Mouse (Mus musculus): Measurements from ENCODE around the gene Olfr224.
"Not testable (repeated sequence)": the region's sequence is repeated elsewhere in the genome, so short reads cannot be mapped to it uniquely, and the experiment has no call there.

The Olfr224 gene

DNA sequence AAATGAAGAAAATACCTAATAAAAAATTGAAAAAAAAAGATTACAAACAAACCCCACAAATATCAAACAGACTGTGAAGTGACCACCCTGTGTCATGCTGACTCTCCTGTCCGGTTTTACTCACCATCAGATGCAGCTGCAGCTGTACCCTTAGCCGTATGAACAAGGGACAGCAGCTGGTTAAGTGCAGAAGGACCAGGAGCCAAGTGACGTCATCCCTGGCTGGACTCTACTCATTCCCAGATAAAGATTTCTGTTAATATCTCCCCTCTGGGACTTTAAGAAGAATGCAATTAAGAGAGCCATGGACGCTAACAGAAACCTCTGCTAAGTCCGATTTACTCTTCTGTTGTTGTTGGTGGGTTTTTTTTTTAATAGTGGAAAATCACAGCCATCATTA, at the start of gene Olfr224:
Gene Olfr224 (minus strand): TSS at position 149 of the 400 bp plus-strand sequence.
- no peak for DNase-seq (ENCODE audit: low spot score in 2 of 2)

DNA sequence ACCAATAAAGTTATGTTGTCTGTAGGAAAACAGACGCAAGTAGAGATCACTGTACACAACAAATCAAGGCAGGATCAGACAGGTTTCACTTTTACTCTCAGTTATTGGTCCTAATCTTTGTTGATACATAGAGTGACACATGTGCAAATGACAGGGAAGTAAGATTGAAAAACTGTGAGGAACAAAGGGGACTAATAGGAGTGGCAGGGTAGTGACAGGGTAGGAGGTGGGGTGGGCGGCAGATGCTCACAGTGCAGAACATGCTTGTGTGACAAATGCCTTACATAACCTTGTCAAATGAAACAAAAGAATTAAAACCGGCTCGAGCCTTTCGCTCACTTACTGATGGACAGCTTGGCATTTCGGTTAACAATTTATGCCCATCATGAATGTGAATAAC, 48.4 kb upstream of the Olfr224 start:
- no peak for DNase-seq (ENCODE audit: low spot score in 2 of 2)

DNA sequence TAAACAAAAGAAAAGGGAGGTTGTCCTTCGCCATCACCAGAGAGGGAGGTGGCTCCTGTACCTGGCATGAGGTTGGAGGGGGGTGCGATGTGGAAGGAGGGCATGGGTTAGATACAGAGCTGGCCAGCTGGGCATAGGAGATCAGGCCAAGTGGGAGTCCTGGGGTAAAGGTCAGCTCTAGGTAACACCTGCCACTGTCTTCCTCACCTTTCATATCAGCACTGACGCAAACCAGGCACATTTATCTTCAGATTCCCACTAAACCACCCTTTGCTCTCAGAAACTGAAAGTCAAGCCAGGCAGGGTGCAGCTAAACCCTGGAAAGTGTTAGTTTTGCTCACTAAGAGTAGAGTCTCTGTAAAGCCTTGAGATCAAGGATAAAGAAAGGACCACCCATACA, 48.0 kb upstream of the Olfr224 start:
- DNase-seq (ENCODE audit: low spot score in 2 of 2), result no peak

GRCm38 (mm10) chr11:58615975-58616374, 45.6 kb upstream of the Olfr224 start, which contains the start of gene 2210407C18Rik:
Gene 2210407C18Rik (minus strand): TSS chr11:58616075.
- no peak for DNase-seq (ENCODE audit: low spot score in 2 of 2)

- no peak for DNase-seq (ENCODE audit: low spot score in 2 of 2)
These were observed 44.2 kb upstream of the Olfr224 start for GRCm38 (mm10) chr11:58614526-58614925.

- no peak for DNase-seq (ENCODE audit: low spot score in 2 of 2)
These were observed 43.0 kb upstream of the Olfr224 start for GRCm38 (mm10) chr11:58613359-58613758.

GRCm38 (mm10) chr11:58607030-58607429, 36.7 kb upstream of the Olfr224 start:
- DNase-seq (ENCODE audit: low spot score in 2 of 2), result no peak

GRCm38 (mm10) chr11:58606177-58606919, 36.0 kb upstream of the Olfr224 start:
- DNase-seq (ENCODE audit: low spot score in 2 of 2), result no peak

DNA sequence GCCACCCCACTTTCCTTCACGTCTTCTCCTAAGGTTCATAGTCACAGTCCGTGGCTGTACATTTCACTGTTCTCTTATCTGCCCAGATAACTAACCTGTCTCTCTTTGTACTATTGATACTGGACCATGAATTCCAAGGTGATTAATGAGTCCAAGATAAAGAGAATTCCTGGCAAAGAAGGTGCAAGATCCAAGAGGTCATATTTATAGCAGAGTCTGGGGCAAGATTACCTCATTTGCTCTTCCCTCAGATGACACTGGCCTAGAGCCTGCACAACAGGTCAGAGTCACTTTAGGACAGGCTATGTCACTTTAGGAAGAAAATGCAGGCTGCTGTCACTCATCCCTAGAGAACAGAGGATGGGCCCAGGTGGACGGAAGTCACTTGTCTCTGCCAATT, 34.9 kb upstream of the Olfr224 start:
- DNase-seq (ENCODE audit: low spot score in 2 of 2), result no peak

DNA sequence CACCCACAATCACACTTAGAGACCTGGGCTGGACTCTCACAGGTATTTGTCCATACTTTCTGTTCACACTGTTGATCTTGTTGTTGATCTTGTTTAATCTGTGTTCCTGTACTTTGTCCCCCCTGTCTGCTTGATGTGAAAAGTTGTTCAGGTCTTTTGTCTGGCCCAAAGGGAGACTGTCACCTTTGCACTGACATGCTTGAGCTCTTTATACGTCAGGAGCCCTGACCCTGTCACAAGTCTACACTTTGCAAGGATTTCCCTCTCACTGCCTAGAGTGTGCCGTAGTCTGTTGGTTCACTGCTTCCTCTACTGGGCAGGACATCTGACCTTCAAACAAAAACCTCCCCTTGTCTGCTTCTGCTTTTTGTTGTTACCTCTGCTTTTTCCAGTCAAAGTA, 34.3 kb upstream of the Olfr224 start:
- no peak for DNase-seq (ENCODE audit: low spot score in 2 of 2)

DNA sequence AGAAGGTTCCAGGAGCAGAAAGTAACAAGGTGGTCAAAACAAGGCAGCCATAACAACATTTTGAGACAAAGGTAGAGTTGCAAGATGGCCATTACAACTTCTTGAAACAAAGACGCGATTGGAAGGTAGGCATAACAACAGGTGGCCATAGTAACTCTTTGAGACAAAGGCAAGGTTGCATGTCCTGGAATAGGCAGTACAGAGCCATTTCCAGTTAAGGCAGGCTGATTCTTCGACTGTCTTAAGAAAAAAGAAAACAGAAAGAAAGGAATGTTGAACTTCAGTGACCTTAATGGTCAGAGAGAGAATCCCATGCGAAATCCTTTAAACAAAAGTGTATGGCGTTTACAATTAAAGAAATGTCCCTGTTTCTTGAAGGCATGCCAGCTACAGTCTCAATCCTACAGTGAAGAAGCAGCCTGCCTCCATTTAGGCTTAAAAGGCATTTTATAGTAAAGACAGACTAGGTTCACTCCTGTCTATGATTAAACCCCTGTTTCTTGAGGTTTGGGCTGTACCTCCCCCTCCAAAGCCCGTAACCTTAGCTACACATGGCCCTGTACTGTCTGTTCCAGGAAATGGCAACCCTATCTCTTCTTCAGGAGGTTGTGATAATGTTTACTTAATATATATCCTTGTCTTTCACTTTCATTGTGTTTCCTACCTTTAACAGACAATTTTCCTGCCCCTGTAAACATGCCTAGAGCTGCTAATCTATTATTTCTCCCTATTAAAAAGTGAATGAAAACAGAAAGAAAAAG, 32.6 kb upstream of the Olfr224 start:
- no peak for DNase-seq (ENCODE audit: low spot score in 2 of 2)

DNA sequence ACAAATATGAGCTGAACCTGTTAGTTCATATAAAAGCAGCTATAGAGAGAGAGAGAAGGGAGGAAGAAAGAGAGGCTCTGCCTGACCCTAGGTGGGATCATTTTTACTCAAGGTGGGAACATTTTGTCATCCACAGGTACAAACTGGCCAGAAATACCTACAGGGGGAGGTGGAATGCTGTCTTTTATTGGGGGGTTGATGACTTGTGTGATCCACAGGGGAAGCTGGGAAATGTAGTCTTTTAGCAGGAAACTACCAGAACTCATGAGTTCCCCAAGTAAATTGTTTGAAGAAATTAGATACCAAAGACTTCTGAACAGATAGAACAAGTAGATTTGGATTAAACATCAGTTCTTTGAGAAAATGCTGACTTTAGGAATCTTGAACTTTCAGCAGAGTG, 31.7 kb upstream of the Olfr224 start:
- DNase-seq (ENCODE audit: low spot score in 2 of 2), result no peak

DNA sequence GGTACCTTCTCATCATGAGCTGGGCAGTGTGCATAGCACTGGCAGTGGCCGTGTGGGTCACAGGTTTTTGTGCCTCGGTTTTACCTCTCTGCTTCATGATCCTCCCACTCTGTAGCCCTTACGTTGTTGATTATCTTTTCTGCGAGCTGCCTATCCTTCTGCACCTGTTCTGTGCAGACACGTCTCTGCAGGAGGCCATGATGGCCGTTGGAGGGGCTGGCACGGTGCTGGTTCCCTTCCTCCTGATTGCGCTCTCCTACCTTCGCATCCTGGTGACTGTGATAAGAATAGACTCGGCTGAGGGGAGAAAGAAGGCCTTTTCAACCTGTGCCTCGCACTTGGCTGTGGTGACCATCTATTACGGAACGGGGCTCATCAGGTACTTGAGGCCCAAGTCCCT, 27.5 kb upstream of the Olfr224 start:
- DNase-seq (ENCODE audit: low spot score in 2 of 2), result no peak

DNA sequence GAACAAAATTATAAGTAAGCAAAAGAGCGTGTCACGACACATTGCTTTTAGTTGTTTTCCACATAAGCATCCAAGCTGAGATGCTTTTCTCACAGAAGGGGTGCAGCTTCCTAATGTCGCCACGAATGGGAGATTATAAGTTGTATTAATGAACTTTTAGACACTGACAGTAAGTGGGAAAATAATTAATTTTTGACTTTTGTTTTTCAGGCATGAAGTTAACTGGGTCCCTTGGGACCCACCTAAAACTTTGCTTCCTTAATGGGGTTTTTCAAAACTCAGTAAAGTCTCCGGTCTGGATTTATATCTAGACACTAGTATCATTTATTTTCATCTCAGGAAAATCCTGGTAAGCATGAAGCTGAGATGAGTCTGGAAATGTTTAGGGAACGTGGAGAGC, 24.5 kb upstream of the Olfr224 start, which contains the start of gene Olfr324:
Gene Olfr324 (plus strand): TSS at position 301 of the 400 bp plus-strand sequence.
- no peak for DNase-seq (ENCODE audit: low spot score in 2 of 2)

DNA sequence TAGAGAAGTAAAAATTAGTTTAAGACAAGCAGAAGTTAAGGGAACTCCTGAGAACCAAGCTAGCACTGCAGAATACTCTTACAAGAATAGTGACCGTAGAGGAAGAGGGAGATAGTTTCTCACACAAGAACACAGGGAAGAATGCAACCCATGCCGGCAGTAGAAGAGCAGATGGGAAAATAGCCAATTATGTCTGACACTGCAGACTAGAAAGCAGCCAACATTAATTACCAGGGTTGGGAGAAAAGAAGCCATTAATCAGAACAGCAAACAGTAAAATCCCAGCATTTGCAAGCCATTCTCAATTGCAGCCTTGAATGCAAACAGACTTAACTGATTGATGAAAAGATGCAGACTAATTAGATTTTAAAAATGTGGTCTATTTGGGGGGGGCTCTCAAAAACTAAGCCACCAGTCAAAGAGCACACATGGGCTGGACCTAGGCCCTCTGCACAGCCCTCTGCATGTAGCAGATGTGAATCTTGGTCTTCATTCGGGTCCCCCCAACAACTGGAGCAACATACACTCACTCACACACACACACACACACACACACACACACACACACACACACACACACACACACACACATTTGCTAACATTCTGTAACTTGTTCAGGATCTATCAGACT, 18.4 kb upstream of the Olfr224 start:
- no peak for DNase-seq (ENCODE audit: low spot score in 2 of 2)

DNA sequence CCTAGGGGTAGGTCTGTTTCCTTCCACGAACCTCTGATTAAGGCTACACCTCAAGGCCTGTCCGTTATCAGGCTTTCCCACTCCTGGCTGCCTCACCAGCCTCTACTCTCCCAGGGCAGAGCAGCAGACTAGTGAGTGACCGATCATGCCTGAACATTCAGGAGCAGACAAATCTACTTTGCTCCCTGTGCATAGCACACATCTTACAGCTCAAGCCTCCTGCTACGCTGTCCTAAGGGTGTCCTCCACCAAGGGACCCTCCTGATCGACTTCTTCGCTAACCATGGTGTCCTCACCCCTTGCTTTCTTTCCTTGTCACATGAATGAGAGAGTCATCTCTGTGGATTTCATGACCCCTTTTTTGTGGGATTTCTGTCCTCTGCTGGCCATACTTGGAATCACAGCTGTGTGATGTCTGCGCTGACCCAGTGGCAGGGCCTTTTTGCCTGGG, 17.6 kb upstream of the Olfr224 start:
- DNase-seq (ENCODE audit: low spot score in 2 of 2), result peak in 1 of 2 experiments; percentile 16

DNA sequence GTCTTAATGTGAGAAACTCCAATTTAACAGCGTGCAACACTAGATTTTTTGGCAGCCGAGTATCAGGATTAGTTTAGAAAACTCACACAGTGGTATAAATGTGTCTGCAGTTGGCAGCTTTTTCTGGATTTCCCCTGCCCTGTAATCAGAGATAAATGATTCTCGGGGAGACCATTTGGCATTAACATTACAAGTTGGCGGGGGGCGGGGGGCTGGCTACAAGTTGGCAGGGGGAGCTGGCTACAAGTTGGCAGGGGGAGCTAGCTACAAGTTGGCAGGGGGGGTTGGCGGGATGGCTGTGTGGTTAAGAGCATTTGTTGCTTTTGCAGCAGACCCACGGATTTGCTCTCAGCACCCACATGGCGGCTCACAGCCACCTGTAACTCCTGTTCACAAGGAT, 8.3 kb upstream of the Olfr224 start:
- DNase-seq (ENCODE audit: low spot score in 2 of 2), result peak; percentile 12

DNA sequence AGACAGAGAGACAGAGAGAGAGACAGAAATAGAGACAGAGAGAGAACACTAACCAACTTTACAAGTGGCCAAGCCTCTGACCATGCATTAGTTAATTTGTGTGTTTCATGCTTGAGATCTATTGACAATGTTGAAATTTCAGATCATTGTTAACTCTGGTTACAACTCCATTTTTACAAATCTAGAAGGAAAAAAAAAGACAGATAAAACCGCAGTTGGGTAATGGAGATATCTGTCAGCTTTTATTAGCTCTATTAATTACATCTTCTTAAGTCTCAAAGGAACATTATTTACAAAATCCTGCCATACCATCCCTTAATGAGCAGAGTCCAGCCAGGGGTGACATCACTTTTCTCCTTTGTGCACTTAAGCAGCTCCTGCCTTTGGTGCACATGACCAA, 7.1 kb upstream of the Olfr224 start, which contains the start of gene Olfr325:
Gene Olfr325 (plus strand): TSS at position 301 of the 400 bp plus-strand sequence.
- no peak for DNase-seq (ENCODE audit: low spot score in 2 of 2)

GRCm38 (mm10) chr11:58555536-58555935, 14.8 kb downstream of the Olfr224 start, which contains the start of gene Olfr328:
Gene Olfr328 (minus strand): TSS chr11:58555636.
- no peak for DNase-seq (ENCODE audit: low spot score in 2 of 2)

DNA sequence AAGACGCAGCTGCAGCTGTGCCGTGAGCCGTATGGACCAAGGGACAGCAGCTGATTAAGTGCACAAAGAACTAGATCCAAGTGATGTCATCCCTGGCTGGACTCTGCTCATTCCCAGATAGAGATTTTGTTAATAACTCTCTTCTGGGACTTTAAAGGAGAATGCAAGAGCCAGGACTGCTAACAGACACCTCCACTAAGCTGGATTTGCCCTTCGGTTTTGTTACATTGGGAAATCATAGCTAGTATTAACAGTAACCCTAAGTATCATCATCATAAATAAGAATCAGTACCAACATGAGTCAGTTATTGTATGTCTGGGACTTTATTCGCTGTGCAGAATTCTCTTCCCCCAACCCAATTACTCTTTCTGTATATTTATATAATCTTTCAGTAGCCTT, 24.0 kb downstream of the Olfr224 start, which contains the start of gene Olfr329-ps:
Gene Olfr329-ps (minus strand): TSS at position 101 of the 400 bp plus-strand sequence.
- no peak for DNase-seq (ENCODE audit: low spot score in 2 of 2)

- not testable (repeated sequence) for DNase-seq (ENCODE audit: low spot score in 2 of 2)
These were observed 35.6 kb downstream of the Olfr224 start, which contains the start of gene Olfr330 for GRCm38 (mm10) chr11:58534736-58535135. Gene Olfr330 (minus strand): TSS chr11:58534836.

DNA sequence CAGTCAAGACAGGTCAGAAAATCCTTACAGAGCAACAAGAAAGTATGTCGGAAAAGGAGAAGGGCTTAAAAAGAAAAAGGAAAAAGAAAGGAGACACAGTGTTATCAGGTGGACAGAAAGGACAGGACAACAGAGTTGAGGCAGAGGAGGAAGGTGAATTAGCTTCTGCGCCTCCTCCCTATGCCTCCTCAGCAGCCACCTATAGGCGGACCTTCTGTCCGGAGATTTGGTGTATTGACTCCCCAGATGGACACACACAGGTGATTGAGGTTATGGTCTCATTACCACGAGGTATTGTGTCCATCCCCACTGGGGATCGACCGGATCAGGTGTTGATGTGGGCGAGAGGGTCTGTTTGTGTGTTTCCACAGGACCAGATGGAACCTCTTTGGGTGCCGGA, 50.6 kb downstream of the Olfr224 start:
- DNase-seq (ENCODE audit: low spot score in 2 of 2), result peak in 1 of 2 experiments; percentile 23
